Mouse (Mus musculus) forebrain, embryonic 16.5 days (tissue): ENCODE results near the gene Glyatl3. TPM values are rescaled to one million over a fixed set of nuclear protein-coding genes. Genes with fewer than 3 reads are reported as not detected.
A peak's percentile ranks its signal among the peaks of the same experiment; 100 is the strongest.

ENCODE experiments used
- ATAC-seq: fragments of 200-750 bp; cut with Nextera tagmentation; 2 replicates; pipeline ENCODE4 v1.8.0; 2017; ENCODE audit warnings: mild to moderate bottlenecking, moderate library complexity
- H3K27ac ChIP-seq: fragments of 300-500 bp; sonication (generic); 2 replicates; pipeline ENCODE4 v1.5.1; 2014; ENCODE audit warnings: low read length, control low read depth
- H3K27me3 ChIP-seq: fragments of 300-500 bp; sonication (generic); replicated peaks from 2 replicates; pipeline ENCODE4 v1.6.1; 2014; ENCODE audit warnings: low read length; ENCODE audit not compliant: control insufficient read depth, insufficient read depth
- H3K36me3 ChIP-seq: fragments of 300-500 bp; sonication (generic); 2 replicates; pipeline ENCODE4 v1.6.1; 2014; ENCODE audit not compliant: control insufficient read depth, insufficient read depth
- H3K4me1 ChIP-seq: fragments of 300-500 bp; sonication (generic); replicated peaks from 2 replicates; pipeline ENCODE4 v1.6.1; 2014; ENCODE audit warnings: low read length; ENCODE audit not compliant: control insufficient read depth, insufficient read depth
- H3K4me2 ChIP-seq: fragments of 300-500 bp; sonication (generic); 2 replicates; pipeline ENCODE4 v1.6.1; 2014; ENCODE audit warnings: mild to moderate bottlenecking, low read length, control low read depth
- H3K4me3 ChIP-seq: fragments of 300-500 bp; sonication (generic); replicated peaks from 2 replicates; pipeline ENCODE4 v1.5.1; 2014; ENCODE audit warnings: mild to moderate bottlenecking, low read length, control low read depth
- H3K9ac ChIP-seq: fragments of 300-500 bp; sonication (generic); replicated peaks from 2 replicates; pipeline ENCODE4 v1.6.1; 2014; ENCODE audit warnings: low read depth, low read length, control low read depth
- H3K9me3 ChIP-seq: fragments of 300-500 bp; sonication (generic); 2 replicates; pipeline ENCODE4 v1.6.1; 2016; ENCODE audit warnings: low read length; ENCODE audit not compliant: control insufficient read depth
- whole genome bisulfite sequencing: fragments of 180-500 bp; shearing (Covaris S2); extraction: QIAGEN DNeasy Blood & Tissue Kit; methylation state at CpG from one replicate; pipeline ENCODE4 v1.1.7; 2014; 5-methylcytosine and 5-hydroxymethylcytosine counted together
- polyA plus RNA-seq: library from polyadenylated mRNA; unstranded; fragments of >200 nt; fragmentation: Nextera tagmentation; extraction: Ambion mirVana; gene quantifications from 2 replicates; pipeline ENCODE4 v1.2.1, GENCODE M21; 2015

Glyatl3 gene
- polyA plus RNA-seq, 1 experiment from 2014 or later, result not detected

DNA sequence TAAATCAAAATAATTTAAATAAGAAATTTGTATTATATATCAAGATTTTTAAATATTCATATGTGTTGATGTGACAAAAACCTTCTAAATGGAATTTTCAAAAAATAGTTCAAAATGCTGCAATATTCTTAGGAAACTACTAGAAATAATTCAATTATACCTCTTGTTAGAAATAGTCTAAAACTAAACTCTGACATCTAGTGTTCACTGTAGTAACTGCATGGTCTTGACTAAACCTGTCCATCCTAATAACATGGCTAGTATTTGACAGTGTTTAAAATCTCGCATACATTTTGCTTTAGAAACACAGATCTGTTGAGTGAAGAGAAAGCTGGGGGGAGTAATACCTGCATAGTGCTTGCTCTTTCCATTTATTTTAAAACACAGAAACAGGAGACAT is 17.3 kb downstream of the Glyatl3 start:
- Histone ChIP-seq H3K27me3 (no peaks in the 10 kb centered on the region), H3K4me2 (no peak overlapping the region), H3K4me3 (no peak overlapping the region), H3K9ac (no peak overlapping the region), H3K36me3 (no peaks in the 10 kb centered on the region), H3K4me1 (no peaks in the 10 kb centered on the region), H3K27ac (no peak overlapping the region), H3K9me3 (no peaks in the 10 kb centered on the region)
- peak; percentile 63; the same call in 1 of the 2 replicates for ATAC-seq
- 88% methylated on average over 1 of the region's 1 CpGs for WGBS

DNA sequence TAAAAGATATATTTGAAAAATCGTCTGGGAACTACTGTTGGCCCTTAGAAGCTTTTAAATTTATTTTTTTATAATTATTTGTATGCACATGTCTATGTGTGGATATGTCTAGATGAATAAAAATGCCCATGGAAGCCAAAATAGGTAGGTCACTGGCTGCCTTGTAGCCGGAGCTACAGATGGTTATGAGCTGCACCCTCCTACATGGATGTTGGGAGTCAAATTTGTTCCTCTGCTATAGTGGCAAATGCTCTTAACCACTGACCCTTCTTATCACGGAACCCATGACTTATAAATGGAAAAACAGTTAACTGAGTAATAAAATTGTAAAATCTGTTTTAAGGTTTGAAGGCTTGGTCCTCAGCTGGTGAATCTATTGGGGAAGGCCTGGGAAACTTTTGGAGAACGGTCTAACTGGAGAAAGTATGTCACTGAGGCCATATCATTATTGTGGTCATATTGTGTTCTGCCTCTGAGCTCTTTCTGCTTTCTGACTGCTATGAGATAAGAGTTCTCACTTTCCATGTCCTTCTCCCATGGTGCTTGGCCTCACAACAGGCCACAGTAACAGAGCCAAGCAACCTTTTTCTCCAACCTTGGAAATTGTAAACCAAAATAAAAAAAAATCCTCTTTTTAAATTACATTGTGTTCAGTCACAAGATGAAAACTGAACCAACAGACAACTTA is 26.2 kb downstream of the Glyatl3 start:
- Histone ChIP-seq H3K4me2 (no peak overlapping the region), H3K4me3 (no peak overlapping the region), H3K9me3 (no peaks in the 10 kb centered on the region), H3K27ac (no peak overlapping the region), H3K9ac (no peak overlapping the region), H3K4me1 (no peaks in the 10 kb centered on the region), H3K36me3 (no peaks in the 10 kb centered on the region), H3K27me3 (no peaks in the 10 kb centered on the region)
- no peak for ATAC-seq
- WGBS, result 83% methylated on average over 4 of the region's 4 CpGs

GRCm38 (mm10) chr17:40885155-40885554 is 29.0 kb downstream of the Glyatl3 start:
- no peak for ATAC-seq
- no peak overlapping the region for H3K9ac ChIP-seq
- WGBS, result 87% methylated on average over 4 of the region's 4 CpGs
- H3K9me3 ChIP-seq, result no peaks in the 10 kb centered on the region
- H3K27ac ChIP-seq, result no peak overlapping the region
- H3K4me3 ChIP-seq, result no peak overlapping the region
- H3K27me3 ChIP-seq, result no peaks in the 10 kb centered on the region
- no peaks in the 10 kb centered on the region for H3K36me3 ChIP-seq
- no peak overlapping the region for H3K4me2 ChIP-seq
- H3K4me1 ChIP-seq, result 0 out of 2 replicates have a peak, but pooled peaks cover 3% of the 10 kb centered on the region

DNA sequence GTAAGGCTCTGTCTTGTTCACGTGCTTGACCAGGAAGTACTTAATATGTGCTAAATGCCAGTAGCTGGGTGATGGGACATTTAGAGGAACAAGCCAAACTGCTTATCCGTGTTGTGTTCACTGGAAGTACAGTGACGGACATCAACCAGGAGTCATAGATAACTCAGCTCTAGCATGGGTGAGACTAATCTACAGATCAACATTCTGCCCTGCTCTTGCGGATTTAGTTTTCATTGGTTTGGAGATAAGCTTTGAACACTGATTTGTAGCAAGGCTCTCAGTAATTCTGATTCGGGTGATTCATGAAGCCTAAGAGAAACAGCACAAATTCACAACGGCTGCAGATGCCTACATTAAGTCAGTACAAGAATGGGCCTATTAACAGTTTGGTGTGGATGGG is 32.0 kb downstream of the Glyatl3 start:
- no peaks in the 10 kb centered on the region for H3K36me3 ChIP-seq
- no peak overlapping the region for H3K4me3 ChIP-seq
- no peaks in the 10 kb centered on the region for H3K27me3 ChIP-seq
- no peak overlapping the region for H3K9ac ChIP-seq
- no peaks in the 10 kb centered on the region for H3K9me3 ChIP-seq
- peaks cover 3% of the 10 kb centered on the region; the same call in 1 of the 2 replicates for H3K4me1 ChIP-seq
- no peak for ATAC-seq
- no peak overlapping the region for H3K27ac ChIP-seq
- no peak overlapping the region for H3K4me2 ChIP-seq
- WGBS, result 91% methylated on average over 6 of the region's 6 CpGs

- Histone ChIP-seq H3K36me3 (no peaks in the 10 kb centered on the region), H3K9me3 (no peaks in the 10 kb centered on the region), H3K4me2 (peak within 1 kb of the TSS; percentile 95), H3K27me3 (no peaks in the 10 kb centered on the region), H3K9ac (peak within 1 kb of the TSS; percentile 60), H3K27ac (no peak within 1 kb of the TSS), H3K4me1 (peaks cover 3% of the 10 kb centered on the region; the same call in 1 of the 2 replicates), H3K4me3 (peak within 1 kb of the TSS; percentile 59)
- WGBS, result under 1% methylated on average over 40 of the region's 40 CpGs
- ATAC-seq, result peak; percentile 87
These were observed 34.0 kb downstream of the Glyatl3 start, which contains the start of gene 9130008F23Rik for GRCm38 (mm10) chr17:40879924-40880691. TSS of gene 9130008F23Rik (minus strand) at chr17:40880559.

- Histone ChIP-seq H3K36me3 (no peaks in the 10 kb centered on the region), H3K4me1 (peaks cover 3% of the 10 kb centered on the region; the same call in 1 of the 2 replicates), H3K9me3 (no peaks in the 10 kb centered on the region), H3K4me3 (peak overlapping the region; percentile 59), H3K27me3 (no peaks in the 10 kb centered on the region), H3K27ac (no peak overlapping the region), H3K9ac (no peak overlapping the region), H3K4me2 (peak overlapping the region; percentile 95)
- ATAC-seq, result no peak
- 17% methylated on average over 6 of the region's 6 CpGs for WGBS
These were observed 34.6 kb downstream of the Glyatl3 start for GRCm38 (mm10) chr17:40879528-40879923.

- H3K36me3 ChIP-seq, result no peaks in the 10 kb centered on the region
- WGBS, result 48% methylated on average over 3 of the region's 3 CpGs
- H3K4me3 ChIP-seq, result no peak overlapping the region
These were observed 36.4 kb downstream of the Glyatl3 start for GRCm38 (mm10) chr17:40877741-40878140.

DNA sequence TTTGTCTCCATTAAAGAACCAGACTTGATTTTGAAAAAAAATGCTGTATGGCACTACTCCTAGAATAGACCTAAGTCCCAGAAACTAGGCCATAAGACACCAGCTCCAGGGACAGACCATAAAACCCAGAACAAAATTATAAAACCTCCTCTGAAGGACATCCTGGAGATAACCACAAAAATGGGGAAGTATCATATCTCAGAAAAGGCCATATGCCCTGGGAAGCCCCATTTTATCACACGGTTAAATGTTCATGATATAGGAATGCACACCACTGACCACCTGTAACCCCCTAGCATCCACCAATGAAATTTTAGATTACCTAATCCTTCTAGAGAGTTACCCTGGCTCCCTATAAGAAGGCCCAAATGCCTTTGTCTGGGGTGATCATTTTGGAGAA is 38.6 kb downstream of the Glyatl3 start:
- no peaks in the 10 kb centered on the region for H3K9me3 ChIP-seq
- no peak for ATAC-seq
- H3K4me1 ChIP-seq, result peaks cover 3% of the 10 kb centered on the region; the same call in 1 of the 2 replicates

More at GRCm38 (mm10) chr17:40877741-40878140, 36.4 kb downstream of the Glyatl3 start:
- Histone ChIP-seq H3K27me3 (no peaks in the 10 kb centered on the region), H3K9me3 (no peaks in the 10 kb centered on the region), H3K4me2 (no peak overlapping the region), H3K4me1 (peaks cover 3% of the 10 kb centered on the region; the same call in 1 of the 2 replicates), H3K9ac (no peak overlapping the region), H3K27ac (no peak overlapping the region)
- ATAC-seq, result no peak

DNA sequence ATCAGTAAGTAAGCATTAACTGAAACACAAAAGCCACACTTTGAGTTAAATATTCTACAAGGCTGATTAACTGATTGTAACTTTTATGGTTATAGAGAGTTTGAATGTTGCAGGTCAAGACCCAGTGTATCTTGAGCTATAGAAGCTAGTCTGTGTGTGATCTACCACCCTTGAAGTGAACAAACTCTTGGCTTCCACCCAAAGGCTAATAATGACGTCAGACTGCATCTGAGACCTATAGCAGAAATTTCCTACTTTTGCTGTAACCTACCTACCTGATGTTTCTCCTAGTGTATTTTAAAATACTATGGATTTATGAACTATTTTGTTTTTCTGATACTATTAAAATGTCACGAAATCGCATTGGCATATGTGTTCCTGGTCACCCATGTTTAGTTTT is 39.4 kb downstream of the Glyatl3 start:
- H3K4me1 ChIP-seq, result no peaks in the 10 kb centered on the region; the same call in 1 of the 2 replicates
- no peaks in the 10 kb centered on the region for H3K27me3 ChIP-seq
- no peak overlapping the region for H3K9ac ChIP-seq
- no peak for ATAC-seq
- no peak overlapping the region for H3K4me3 ChIP-seq
- H3K4me2 ChIP-seq, result no peak overlapping the region
- H3K36me3 ChIP-seq, result no peaks in the 10 kb centered on the region
- H3K9me3 ChIP-seq, result no peaks in the 10 kb centered on the region
- H3K27ac ChIP-seq, result no peak overlapping the region
- 79% methylated on average over 3 of the region's 3 CpGs for WGBS

More for the DNA sequence above, 38.6 kb downstream of the Glyatl3 start:
- H3K4me2 ChIP-seq, result no peak overlapping the region
- H3K27ac ChIP-seq, result no peak overlapping the region
- no peaks in the 10 kb centered on the region for H3K27me3 ChIP-seq
- WGBS, result 97% methylated on average over 1 of the region's 1 CpGs
- H3K9ac ChIP-seq, result no peak overlapping the region
- no peaks in the 10 kb centered on the region for H3K36me3 ChIP-seq
- no peak overlapping the region for H3K4me3 ChIP-seq
